Mouse (Mus musculus): ENCODE data around the gene Ipmk.

Gene Ipmk

GRCm38 (mm10) chr10:71347509-71347949 lies at the start of gene Ipmk:
Gene Ipmk, plus strand, starts transcription at chr10:71347763.
- DNase-seq = peak; percentile 95

GRCm38 (mm10) chr10:71300161-71300560 lies 47.4 kb upstream of the Ipmk start:
- peak in 1 of 2 experiments; percentile 35 for DNase-seq

GRCm38 (mm10) chr10:71302490-71302889 lies 45.1 kb upstream of the Ipmk start:
- DNase-seq = peak; percentile 47 to 49

GRCm38 (mm10) chr10:71306190-71306589 lies 41.4 kb upstream of the Ipmk start:
- peak; percentile 38 to 55 for DNase-seq

GRCm38 (mm10) chr10:71306759-71307158 lies 40.8 kb upstream of the Ipmk start:
- DNase-seq = no peak

GRCm38 (mm10) chr10:71308199-71308598 lies 39.4 kb upstream of the Ipmk start:
- DNase-seq = no peak

- DNase-seq = no peak
These were observed 37.3 kb upstream of the Ipmk start for GRCm38 (mm10) chr10:71310288-71310687.

- DNase-seq = no peak
These were observed 33.0 kb upstream of the Ipmk start for GRCm38 (mm10) chr10:71314596-71314995.

GRCm38 (mm10) chr10:71316056-71316455 lies 31.5 kb upstream of the Ipmk start:
- DNase-seq = no peak

GRCm38 (mm10) chr10:71316497-71316896 lies 31.1 kb upstream of the Ipmk start:
- DNase-seq = no peak

GRCm38 (mm10) chr10:71323669-71324068 lies 23.9 kb upstream of the Ipmk start:
- no peak for DNase-seq

GRCm38 (mm10) chr10:71326123-71326522 lies 21.4 kb upstream of the Ipmk start:
- no peak for DNase-seq

GRCm38 (mm10) chr10:71326789-71327188 lies 20.8 kb upstream of the Ipmk start:
- DNase-seq = peak; percentile 60 to 66

GRCm38 (mm10) chr10:71327386-71327785 lies 20.2 kb upstream of the Ipmk start:
- DNase-seq = no peak

- DNase-seq = no peak
These were observed 19.2 kb upstream of the Ipmk start for GRCm38 (mm10) chr10:71328382-71328781.

- DNase-seq = no peak
These were observed 18.7 kb upstream of the Ipmk start for GRCm38 (mm10) chr10:71328870-71329269.

GRCm38 (mm10) chr10:71329295-71329694 lies 18.3 kb upstream of the Ipmk start:
- no peak for DNase-seq

GRCm38 (mm10) chr10:71330070-71330469 lies 17.5 kb upstream of the Ipmk start:
- DNase-seq = no peak

- no peak for DNase-seq
These were observed 15.7 kb upstream of the Ipmk start for GRCm38 (mm10) chr10:71331908-71332307.

- DNase-seq = no peak
These were observed 15.2 kb upstream of the Ipmk start for GRCm38 (mm10) chr10:71332376-71332775.

GRCm38 (mm10) chr10:71332859-71333258 lies 14.7 kb upstream of the Ipmk start:
- DNase-seq = no peak

GRCm38 (mm10) chr10:71337733-71338132 lies 9.8 kb upstream of the Ipmk start:
- no peak for DNase-seq

- DNase-seq = no peak
These were observed 9.2 kb upstream of the Ipmk start for GRCm38 (mm10) chr10:71338156-71338905.

GRCm38 (mm10) chr10:71339463-71339862 lies 8.1 kb upstream of the Ipmk start:
- DNase-seq = no peak

- no peak for DNase-seq
These were observed 7.4 kb upstream of the Ipmk start for GRCm38 (mm10) chr10:71340195-71340594.

Data from thymus, postnatal 36 days (tissue).